Mouse (Mus musculus) ES-E14 (cell line): ENCODE measurements around the gene Klre1. TPM values are rescaled to one million over a fixed set of nuclear protein-coding genes. Genes with fewer than 3 reads are reported as not detected.

Experiments
- DNase-seq: peaks from one replicate; pipeline ENCODE4 v3.0.0-alpha.2; 2013; ENCODE audit warnings: low read depth, low spot score
- H3K27ac ChIP-seq: 2 replicates; pipeline ENCODE4 v1.5.1; 2012; ENCODE audit warnings: low read depth, mild to moderate bottlenecking, low read length, moderate library complexity, mixed read lengths; ENCODE audit not compliant: poor library complexity, insufficient read depth, severe bottlenecking
- H3K36me3 ChIP-seq: 2 replicates; pipeline ENCODE4 v1.6.1; 2012; ENCODE audit warnings: mild to moderate bottlenecking, low read length, moderate library complexity, mixed read lengths; ENCODE audit not compliant: control insufficient read depth, poor library complexity, insufficient read depth, severe bottlenecking
- H3K4me1 ChIP-seq, 2 experiments: fragments of 150-350 bp in 1 of 2; sonication (generic) in 1 of 2; 2 replicates each; pipeline ENCODE4 v1.6.1; 2012; ENCODE audit warnings: low read length in 2 of 2, mild to moderate bottlenecking in 1 of 2, mixed read lengths in 1 of 2; ENCODE audit not compliant: control insufficient read depth in 2 of 2, insufficient read depth in 2 of 2, poor library complexity in 1 of 2
- H3K4me3 ChIP-seq, 2 experiments: fragments of 150-350 bp in 1 of 2; sonication (generic) in 1 of 2; 2 replicates each; pipeline ENCODE4 v1.5.1; 2012; ENCODE audit warnings: low read length in 2 of 2, low read depth in 1 of 2, mild to moderate bottlenecking in 1 of 2, mixed read lengths in 1 of 2; ENCODE audit not compliant: insufficient read depth in 1 of 2, poor library complexity in 1 of 2, severe bottlenecking in 1 of 2
- H3K9ac ChIP-seq: 2 replicates; pipeline ENCODE4 v1.6.1; 2012; ENCODE audit warnings: low read depth, mild to moderate bottlenecking, low read length, mixed read lengths; ENCODE audit not compliant: poor library complexity, insufficient read depth, severe bottlenecking
- H3K9me3 ChIP-seq: fragments of 150-350 bp; sonication (generic); 2 replicates; pipeline ENCODE4 v1.6.1; 2012; ENCODE audit warnings: low read depth, mild to moderate bottlenecking, low read length; ENCODE audit not compliant: control insufficient read depth, insufficient read depth
- CHD2 ChIP-seq: IDR thresholded peaks from 2 replicates; pipeline ENCODE4 v1.6.1; 2014; ENCODE audit warnings: mild to moderate bottlenecking, low read depth, low read length, inconsistent platforms
- HCFC1 ChIP-seq: IDR thresholded peaks from 2 replicates; pipeline ENCODE4 v1.6.1; 2012; ENCODE audit warnings: low read length, inconsistent platforms, borderline replicate concordance; ENCODE audit not compliant: insufficient read depth
- MAFK ChIP-seq: IDR thresholded peaks from 2 replicates; pipeline ENCODE4 v1.6.1; 2014; ENCODE audit warnings: mild to moderate bottlenecking, low read depth, low read length, inconsistent platforms; ENCODE audit not compliant: insufficient read depth
- ZC3H11A ChIP-seq: IDR thresholded peaks from 2 replicates; pipeline ENCODE4 v1.6.1; 2012; ENCODE audit warnings: low read depth, mild to moderate bottlenecking, inconsistent platforms, low read length, borderline replicate concordance
- ZNF384 ChIP-seq: IDR thresholded peaks from 2 replicates; pipeline ENCODE4 v1.6.1; 2012; ENCODE audit warnings: low read depth, low read length, inconsistent platforms
- in situ Hi-C, 2 experiments: fragments of 600-800 bp; cut with MboI; formaldehyde crosslinking; loops; one replicate each; pipeline ENCODE4 v1.15.1; 2025; ENCODE audit warnings: low sequenced_read_pairs in 2 of 2, inconsistent platforms in 1 of 2; ENCODE audit not compliant: unreplicated experiment in 2 of 2
- total RNA-seq: library from RNA; depleted of rRNA; stranded (reverse); fragments of 300-350 nt; gene quantifications from 2 replicates; pipeline ENCODE4 v1.2.3, GENCODE M21; 2012; rRNA removed

Klre1 gene
- not detected in 2 replicates for total RNA-seq

GRCm38 (mm10) chr6:129577605-129578004 is at the start of gene Klre1:
Gene Klre1, plus strand, starts transcription at chr6:129577905.
- H3K9ac ChIP-seq = no peak within 1 kb of the TSS
- H3K27ac ChIP-seq = no peak within 1 kb of the TSS
- no peaks in the 10 kb centered on the region for H3K4me1 ChIP-seq
- H3K4me3 ChIP-seq = no peak within 1 kb of the TSS
- H3K9me3 ChIP-seq = no peaks in the 10 kb centered on the region
- no peaks in the 10 kb centered on the region for H3K36me3 ChIP-seq
- DNase-seq = no peak
- in situ Hi-C loops = no loop called here
- TF ChIP-seq HCFC1 (no peak), ZNF384 (no peak), ZC3H11A (no peak), MAFK (no peak), CHD2 (no peak)

GRCm38 (mm10) chr6:129529605-129530004 is 48.1 kb upstream of the Klre1 start:
- Histone ChIP-seq H3K9me3 (no peaks in the 10 kb centered on the region), H3K4me3 (no peak overlapping the region), H3K4me1 (peaks cover 0 to 3% of the 10 kb centered on the region in 2 experiments; a peak in 1 of 4 replicates), H3K27ac (no peak overlapping the region), H3K36me3 (no peaks in the 10 kb centered on the region), H3K9ac (no peak overlapping the region)
- no peak for DNase-seq
- in situ Hi-C loops = no loop called here
- no peak for TF ChIP-seq CHD2
- TF ChIP-seq ZC3H11A = no peak
- no peak for TF ChIP-seq MAFK
- no peak for TF ChIP-seq ZNF384
- TF ChIP-seq HCFC1 = no peak

- Histone ChIP-seq H3K4me3 (no peak overlapping the region), H3K36me3 (no peaks in the 10 kb centered on the region), H3K27ac (no peak overlapping the region), H3K4me1 (peaks cover 0 to 3% of the 10 kb centered on the region in 2 experiments; a peak in 1 of 4 replicates), H3K9ac (no peak overlapping the region), H3K9me3 (no peaks in the 10 kb centered on the region)
- DNase-seq = no peak
- TF ChIP-seq ZNF384 (no peak), CHD2 (no peak), ZC3H11A (no peak), HCFC1 (no peak), MAFK (no peak)
- in situ Hi-C loops = no loop called here
These were observed 47.4 kb upstream of the Klre1 start for GRCm38 (mm10) chr6:129530261-129530660.

- H3K27ac ChIP-seq = no peak overlapping the region
These were observed 45.2 kb upstream of the Klre1 start for GRCm38 (mm10) chr6:129532556-129532941.

More at GRCm38 (mm10) chr6:129532556-129532941, 45.2 kb upstream of the Klre1 start:
- Histone ChIP-seq H3K36me3 (no peaks in the 10 kb centered on the region), H3K4me1 (peaks cover 0 to 3% of the 10 kb centered on the region in 2 experiments; a peak in 1 of 4 replicates), H3K9me3 (no peaks in the 10 kb centered on the region), H3K4me3 (peak overlapping the region in 1 of 2 experiments; percentile 88; a peak in 2 of 4 replicates), H3K9ac (no peak overlapping the region)
- in situ Hi-C loops = no loop called here
- DNase-seq = no peak
- TF ChIP-seq HCFC1 (no peak), CHD2 (no peak)
